Mouse (Mus musculus) gastrocnemius, postnatal 14 days (tissue): ENCODE measurements around the gene Vwf. TPM values are rescaled to one million over a fixed set of nuclear protein-coding genes. Genes with fewer than 3 reads are reported as not detected.

ENCODE experiments used
- DNase-seq: peaks from one replicate; pipeline ENCODE4 v3.0.0; 2021; ENCODE audit warnings: mixed read lengths
- intact Hi-C: fragments of 180-260 bp; cut with DNase I; formaldehyde crosslinking; loops from one replicate; pipeline ENCODE4 v1.15.1; 2025; ENCODE audit warnings: low total_unique reads
- total RNA-seq, 2 experiments: library from RNA; stranded (reverse); gene quantifications; 2 replicates each; pipeline ENCODE4 v1.2.3; 2021

Vwf gene
- total RNA-seq, 2 experiments from 2014 or later: 25.4 to 29.5 TPM

DNA sequence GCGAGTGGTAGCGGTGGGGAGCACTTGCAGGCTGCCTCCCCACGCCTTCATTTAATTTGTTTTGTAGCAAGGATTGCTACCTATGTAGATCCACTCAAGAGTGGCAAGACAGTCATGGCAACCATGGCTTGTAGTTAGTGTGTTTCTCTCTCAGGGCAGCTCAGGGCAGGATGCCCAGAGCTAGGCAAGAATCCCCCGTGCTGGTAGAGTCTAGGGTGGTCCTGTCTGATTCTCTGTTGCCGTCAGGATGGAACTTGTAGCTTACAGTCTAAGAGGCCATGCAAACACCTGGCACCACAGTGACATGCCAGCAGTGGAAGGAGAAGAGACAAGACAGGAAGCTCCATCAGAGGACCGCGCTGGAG, 32.1 kb downstream of the Vwf start:
- DNase-seq: no peak
- intact Hi-C loops: no loop called here

DNA sequence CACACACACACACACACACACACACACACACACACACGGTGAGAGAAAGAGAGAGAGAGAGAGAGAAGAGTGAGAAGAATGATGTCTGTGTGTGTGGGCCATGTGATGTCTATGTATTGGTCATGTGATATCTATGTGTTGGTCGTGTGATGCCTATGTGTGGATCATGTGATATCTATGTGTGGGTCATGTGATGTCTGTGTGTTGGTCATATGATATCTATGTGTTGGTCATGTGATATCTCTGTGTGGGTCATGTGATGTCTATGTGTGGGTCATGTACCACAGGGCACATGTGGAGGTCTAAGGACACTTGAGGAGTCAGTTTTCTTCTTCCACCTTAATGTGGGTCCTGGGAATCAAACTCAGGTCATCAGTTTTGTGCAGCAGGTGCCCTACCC, 33.3 kb downstream of the Vwf start:
- intact Hi-C loops: no loop called here

DNA sequence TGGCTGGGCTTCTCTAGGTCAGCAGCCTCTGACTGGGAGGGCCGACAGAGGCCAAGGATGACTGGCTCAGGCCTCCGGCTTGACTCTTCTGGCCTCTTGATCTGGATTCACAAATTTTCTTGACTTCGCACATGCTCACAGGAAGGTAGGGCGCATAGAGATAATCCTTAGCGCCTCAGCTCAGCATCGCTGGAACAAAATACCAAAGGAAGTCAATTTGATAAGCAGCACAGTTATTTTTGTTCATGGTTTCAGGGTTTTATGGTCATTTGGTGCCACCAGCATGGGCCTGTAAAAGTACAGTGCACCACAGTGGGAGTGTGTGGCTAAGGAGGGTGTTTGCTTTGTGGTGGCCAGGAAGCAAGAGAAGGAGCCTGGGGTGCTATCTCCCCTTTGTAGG, 37.1 kb downstream of the Vwf start:
- DNase-seq: no peak
- intact Hi-C loops: no loop called here

More for the DNA sequence above, 33.3 kb downstream of the Vwf start:
- DNase-seq: no peak

DNA sequence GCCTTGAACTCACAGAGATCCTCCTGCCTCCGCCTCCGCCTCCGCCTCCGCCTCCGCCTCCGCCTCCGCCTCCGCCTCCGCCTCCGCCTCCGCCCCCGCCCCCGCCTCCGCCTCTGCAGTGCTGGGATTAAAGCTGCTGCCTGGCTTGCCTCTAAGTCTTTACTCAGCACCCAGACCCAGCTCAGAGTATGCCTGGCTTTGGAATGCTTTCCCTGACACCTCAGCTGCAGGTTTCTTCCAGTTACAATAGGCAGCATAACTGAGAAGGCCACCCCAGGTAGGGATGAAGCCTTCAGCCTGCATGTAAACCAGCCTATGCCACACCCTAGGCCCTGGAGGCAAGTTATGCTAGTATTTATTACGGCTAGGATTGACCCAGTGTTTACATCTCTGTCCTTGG, 37.7 kb downstream of the Vwf start:
- DNase-seq: no peak
- intact Hi-C loops: no loop called here

DNA sequence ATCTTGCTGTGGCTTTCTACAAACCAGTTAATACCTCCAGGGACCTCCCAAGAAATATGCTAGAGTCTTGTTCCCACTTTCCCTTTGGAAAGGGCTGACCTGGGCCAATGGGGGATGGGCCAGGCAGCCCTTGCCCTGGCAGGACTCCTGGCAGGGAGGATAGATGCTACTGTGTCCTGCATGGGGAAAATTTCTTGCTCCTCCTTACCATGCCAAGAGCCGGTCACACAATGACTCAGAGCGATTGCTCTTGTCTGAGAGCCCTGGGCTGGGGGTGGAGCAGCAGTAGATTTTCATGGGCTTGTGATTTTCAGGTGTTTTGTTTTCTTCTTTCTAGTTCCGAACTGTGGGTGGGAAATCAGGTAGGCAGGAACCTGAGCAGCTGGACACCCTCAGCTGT, 39.0 kb downstream of the Vwf start:
- DNase-seq: no peak
- intact Hi-C loops: no loop called here

DNA sequence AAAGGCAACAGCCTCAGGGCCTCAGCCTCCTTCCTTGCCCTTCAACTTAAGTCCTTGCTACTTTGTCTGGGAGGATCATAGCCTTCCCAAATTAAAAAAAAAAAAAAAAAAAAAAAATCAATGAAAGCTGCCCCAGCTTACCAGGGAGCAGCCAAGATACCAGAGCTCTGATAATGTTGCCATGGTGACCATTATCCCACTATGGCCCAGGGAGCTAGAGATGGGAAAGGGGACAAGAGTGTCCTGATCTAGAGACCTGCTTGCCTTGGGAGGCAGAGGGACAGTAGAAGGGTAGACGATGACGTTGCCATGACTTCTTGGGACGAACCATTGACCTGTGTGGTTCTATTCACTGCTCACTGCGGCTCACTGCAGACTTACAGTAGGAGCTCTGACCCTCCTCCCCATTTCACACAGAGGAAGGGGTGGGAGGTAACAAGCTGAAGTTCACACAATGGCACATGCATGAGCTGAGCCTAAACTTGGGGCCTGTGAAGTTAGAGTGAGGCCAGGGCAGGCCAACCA, 39.5 kb downstream of the Vwf start:
- intact Hi-C loops: no loop called here
- DNase-seq: no peak

DNA sequence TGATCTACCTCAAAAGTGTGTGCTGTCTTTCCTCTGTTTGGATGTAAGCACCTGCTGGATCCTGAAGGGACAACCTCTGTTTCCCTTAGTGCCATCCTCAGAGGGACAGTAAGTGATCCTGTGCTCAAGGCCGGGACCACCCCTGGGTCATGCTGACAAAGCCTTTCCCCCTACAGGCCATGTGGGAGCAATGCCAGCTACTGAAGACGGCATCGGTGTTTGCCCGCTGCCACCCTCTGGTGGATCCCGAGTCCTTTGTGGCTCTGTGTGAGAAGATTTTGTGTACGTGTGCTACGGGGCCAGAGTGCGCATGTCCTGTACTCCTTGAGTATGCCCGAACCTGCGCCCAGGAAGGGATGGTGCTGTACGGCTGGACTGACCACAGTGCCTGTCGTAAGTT, 41.7 kb downstream of the Vwf start:
- intact Hi-C loops: no loop called here
- DNase-seq: no peak

DNA sequence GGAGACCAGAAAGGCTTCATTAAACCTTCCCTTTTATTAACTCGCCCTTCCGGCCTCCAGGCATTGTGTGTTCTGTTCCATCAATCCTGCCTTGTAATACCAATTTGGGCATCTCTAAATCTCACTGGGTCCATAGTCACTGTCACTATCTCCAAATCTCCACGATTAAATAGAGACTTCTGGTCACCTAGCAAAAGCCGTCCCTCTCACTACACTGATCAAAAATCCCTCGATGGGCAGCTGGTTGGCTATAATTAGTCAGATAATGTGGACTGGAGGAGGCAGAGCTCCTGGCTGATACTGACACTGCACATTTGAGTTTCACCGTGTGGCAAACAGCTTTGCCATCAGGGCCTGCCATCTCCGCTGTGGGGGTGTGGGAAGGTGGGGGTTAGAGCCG, 42.5 kb downstream of the Vwf start:
- DNase-seq: no peak
- intact Hi-C loops: no loop called here

DNA sequence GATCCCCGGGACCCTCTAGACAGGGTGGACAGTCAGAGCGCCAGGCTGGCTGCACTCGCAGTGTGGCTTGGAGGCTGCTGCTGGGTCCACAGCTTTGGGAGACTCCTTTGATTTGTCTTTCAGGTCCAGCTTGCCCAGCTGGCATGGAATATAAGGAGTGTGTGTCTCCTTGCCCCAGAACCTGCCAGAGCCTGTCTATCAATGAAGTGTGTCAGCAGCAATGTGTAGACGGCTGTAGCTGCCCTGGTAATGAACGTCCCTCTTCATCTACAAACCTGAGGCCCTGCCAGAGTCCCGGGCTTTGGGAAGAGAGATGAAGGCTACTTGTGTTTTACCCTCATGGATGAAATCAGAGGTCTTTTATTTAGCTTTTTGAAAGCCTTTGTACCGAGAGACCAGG, 43.5 kb downstream of the Vwf start:
- intact Hi-C loops: no loop called here
- DNase-seq: no peak

DNA sequence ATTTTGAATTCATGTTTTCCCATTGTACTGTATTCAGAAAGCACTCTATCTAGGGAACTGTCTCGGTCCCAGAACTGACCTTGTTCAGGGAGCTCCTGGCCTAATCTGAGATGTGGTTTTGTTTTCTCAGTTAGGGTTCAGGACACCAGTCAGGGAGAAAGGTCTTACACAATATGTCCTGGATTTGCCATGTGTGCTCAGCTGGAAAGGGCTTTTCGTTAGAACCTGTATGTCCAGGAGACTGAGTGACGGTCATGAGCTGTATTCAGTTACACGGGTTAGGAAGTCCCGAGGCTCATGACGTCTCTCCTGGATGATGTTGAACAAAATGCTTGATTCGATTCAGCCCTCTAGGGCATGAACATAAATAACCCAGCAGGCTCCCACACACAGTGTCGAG, 43.9 kb downstream of the Vwf start:
- DNase-seq: no peak
- intact Hi-C loops: no loop called here

DNA sequence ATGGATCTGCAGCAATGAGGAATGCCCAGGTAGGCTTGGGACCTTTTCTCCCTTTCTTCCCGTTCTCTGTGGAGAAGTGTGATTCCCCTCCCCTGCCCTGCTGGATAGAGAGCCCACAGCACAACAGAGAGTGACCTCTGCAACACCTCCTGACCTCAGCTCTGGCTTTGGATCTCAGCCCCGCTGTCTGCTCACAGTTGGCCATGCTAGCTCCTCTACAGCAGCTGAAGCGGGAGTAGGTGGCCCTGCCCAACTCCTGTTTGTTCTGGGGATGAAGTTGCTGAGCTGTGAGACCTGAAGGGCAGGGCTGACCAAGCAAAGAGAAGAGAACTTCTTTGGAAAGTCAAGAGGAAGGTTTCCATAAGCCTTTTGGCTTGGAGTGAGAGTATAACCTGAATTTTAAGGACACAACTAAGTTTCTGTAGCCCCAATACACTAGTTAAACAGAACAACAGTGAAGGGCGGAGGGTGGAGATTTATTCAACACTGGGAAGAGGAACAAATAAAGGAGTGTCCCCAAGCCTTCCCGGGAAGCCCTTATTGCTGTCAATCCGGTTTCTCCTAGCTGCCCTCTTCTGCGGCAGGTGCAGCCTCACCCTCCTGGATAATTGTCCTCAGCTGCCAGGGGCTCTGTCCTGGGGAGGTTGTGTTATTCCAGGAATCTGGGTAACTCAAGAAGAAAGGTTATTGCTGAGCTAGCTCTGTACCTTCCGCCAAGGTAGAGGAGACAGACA, 45.2 kb downstream of the Vwf start:
- intact Hi-C loops: no loop called here

DNA sequence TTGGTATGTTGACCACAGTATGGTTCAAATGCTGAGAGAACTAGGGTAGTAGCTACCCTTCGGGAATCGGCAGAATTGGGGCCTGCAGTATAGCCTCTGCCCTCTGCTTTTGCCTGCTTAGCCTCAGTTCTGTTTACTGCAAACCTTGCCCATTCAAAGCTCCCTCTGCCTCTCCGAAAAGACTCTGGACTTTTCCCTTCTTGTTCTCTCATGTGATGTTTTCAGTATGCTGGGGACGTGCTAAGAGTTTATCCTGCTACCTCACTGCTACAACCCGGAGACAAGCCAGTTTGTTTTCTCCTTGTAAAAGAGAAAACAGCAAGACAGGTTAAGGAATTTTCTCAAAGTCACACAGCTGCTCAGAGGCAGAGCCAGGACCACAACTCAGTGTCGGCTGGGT, 46.0 kb downstream of the Vwf start:
- intact Hi-C loops: no loop called here
- no peak for DNase-seq

More for the DNA sequence above, 45.2 kb downstream of the Vwf start:
- no peak for DNase-seq

DNA sequence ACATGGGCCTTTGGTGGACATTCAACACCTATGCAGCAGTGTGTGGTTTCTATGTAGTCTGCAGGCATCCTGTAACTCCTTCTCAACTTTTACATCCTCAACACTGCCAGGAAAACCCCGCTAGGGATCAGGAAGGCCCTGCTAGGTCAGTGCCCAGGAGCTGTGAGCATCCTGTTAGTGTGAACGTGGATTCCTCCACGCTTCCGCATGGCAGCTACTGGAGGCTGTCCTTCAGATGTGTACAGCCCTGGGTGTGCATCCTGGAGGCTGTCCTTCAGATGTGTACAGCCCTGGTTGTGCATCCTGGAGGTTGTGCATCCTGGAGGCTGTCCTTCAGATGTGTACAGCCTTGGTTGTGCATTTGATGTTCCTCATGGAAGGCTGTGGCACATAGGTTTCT, 47.7 kb downstream of the Vwf start:
- intact Hi-C loops: no loop called here
- no peak for DNase-seq

DNA sequence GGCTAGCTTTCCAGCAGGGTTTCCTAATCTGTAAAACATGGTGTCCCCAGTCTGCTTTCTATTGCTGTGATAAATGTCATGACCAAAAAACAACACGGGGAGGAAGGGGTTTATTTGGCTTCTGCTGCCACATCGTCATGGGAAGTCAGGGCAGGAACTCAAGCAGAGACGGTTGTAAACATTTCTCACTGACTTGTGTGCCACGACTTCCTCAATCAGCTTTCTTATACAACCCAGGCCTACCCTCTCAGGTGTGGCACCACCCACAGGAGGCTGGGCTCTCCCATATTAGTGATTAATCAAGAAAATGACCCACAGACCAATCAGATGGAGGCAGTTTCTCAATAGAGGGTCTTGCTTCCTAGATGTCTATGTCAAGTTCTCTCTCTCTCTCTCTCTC, 48.3 kb downstream of the Vwf start:
- no peak for DNase-seq

DNA sequence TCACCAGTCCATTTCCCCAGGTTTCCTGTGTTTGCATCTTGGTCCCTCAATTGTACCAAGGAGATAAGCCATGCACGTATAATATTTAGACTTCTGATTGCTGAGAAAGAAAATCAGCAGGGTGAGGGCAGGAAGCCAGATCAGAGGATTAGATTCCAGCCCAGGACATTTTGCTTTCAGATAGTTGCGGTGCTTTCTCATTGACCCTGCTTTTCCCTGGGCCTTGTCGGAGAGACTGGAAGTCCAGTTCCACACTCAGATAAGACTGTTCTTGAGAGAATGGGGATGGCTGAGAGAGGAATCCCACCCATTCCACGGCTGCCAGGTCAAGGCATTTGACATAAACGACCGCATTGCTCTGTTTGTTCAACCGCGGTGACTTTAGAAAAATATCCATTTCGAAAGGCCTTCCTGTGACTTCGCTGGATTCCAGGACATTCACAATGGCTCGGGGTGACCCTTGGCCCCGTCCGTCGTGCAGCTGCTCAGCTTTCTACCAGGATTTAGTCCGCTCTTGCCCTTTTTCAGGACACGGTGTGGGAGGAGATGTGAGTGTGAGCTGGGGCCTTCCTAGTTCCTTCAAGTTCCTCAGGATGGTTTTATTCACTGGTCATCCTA, 50.2 kb downstream of the Vwf start:
- DNase-seq: no peak
- intact Hi-C loops: no loop called here

More for the DNA sequence above, 48.3 kb downstream of the Vwf start:
- intact Hi-C loops: no loop called here

DNA sequence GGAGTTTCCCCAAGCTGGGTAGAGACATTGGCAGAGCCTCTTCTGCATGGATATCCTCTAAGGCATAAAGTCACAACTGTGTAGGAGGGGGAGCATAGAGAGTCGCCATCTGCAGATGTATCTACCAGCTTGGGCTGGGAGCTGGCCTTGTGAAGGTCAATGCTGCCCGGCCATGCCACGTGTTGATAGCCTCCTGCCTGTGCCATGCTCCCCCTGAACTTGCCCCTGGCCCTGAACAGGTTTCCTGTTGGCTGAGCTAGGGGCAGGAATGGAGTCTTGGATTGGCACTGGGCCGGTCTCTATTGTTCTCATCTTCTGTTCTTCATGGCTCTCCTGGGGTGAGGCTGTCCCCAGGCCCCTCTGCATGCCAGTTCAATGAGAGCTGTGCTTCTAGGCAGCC, 51.1 kb downstream of the Vwf start:
- no peak for DNase-seq
- intact Hi-C loops: no loop called here

DNA sequence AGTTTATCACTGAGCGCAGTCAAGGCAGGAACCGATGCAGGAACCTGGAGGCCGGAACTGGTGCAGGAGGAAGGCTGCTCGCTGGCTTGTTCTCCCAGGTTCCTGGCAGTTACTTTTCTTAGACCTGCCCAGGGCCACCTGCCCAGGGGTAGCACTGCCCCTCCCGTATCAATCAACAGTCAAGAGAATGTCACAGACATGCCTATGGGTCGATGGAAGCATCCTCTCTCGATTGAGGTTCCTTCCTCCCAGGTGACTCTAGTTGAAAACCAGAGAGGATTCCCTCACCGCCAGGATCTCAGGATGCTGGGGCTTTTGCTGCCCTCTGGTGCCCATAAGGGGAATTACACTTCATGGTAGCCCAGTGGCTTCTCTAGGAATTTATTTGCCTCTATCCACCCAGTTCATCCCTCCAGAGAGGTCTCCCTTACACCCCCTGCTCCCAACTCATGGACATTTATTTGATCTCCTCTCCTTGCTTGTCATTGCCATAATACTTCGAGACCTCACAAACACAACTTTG, 53.5 kb downstream of the Vwf start:
- intact Hi-C loops: loop anchor here (2.0 kb wide), 1 partner anchor 181 kb away; no protein-coding TSS in a partner anchor
- peak; percentile 68 for DNase-seq

DNA sequence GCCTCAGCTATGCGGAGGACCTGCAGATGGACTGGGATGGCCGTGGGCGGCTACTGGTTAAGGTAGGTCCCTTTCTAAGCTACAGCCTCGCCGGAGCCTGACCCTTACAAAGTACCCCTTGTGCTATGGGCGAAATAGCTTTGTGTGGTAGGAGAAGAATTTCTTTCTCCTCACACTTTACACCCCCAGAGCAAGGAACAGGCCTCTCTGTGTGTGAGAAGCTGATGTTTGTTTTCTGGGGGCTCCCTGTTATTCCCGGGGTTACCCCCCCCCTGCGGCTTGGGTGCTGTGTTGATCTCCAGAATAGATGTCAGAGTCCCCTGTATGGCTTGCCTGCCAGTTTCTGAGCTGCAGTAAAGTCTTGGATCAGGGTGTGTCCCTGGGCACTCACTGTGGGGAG, 54.1 kb downstream of the Vwf start:
- intact Hi-C loops: loop anchor here (2.0 kb wide), 1 partner anchor 182 kb away; no protein-coding TSS in a partner anchor

DNA sequence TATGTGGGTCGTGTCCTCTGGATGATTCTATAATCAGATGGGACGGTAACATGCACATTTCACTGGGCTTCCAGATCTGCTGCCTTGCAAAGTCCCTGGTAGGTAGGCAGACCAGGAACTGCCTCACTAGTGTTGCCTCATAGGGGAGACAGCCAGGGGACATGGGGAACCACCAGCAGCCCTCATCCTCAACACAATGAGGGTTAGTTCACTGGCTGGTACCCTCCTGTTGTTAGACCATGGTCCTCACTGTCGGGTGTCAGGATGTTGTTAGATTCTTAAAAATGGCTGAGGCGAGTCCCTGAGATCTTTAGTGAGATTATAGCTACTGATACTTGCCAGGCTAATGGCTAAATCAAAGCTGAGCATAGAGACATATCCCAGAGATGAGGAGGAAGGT, 54.6 kb downstream of the Vwf start:
- DNase-seq: no peak
- intact Hi-C loops: loop anchor here (2.0 kb wide), 1 partner anchor 182 kb away; no protein-coding TSS in a partner anchor

More for the DNA sequence above, 54.1 kb downstream of the Vwf start:
- DNase-seq: no peak

DNA sequence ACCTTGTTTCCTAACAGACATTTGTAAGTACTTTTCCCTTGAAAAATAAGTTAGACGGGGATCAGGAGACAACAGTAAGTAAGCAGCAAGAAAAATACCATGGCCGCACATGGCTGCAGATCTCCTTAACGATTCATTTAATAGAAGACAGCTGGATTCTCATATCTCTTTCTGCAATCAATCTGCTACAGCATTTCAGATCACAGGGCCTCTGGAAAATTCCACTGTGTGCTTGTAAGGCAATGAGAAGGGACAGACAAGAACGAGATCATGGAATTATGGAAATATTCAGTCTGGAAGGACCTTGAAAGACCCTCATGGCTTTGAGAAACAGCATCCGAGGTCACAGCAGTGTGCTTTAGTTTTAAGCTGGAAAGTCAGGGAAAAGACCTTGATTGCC, 55.2 kb downstream of the Vwf start:
- no peak for DNase-seq
- intact Hi-C loops: loop anchor here (2.0 kb wide), 1 partner anchor 183 kb away; no protein-coding TSS in a partner anchor

DNA sequence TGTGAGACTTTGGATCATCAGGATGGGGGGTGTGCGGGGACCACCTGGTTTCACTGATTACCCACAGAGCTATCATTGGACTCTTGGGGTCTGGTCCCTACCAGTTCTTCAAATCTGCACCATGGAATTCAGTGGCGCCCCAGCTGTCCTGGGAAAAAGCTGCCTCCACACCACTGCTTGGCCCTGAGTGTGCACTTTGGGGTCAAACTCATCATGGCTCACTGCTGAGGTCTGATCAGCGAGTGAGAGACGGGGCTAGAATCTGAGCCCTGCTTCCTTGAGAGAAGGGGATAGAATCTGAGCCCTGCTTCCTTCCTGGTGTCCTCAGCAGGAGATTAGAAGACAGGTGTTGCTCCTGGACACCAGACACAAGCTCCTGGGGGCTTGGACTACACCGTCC, 55.8 kb downstream of the Vwf start:
- intact Hi-C loops: no loop called here
- no peak for DNase-seq
